Mouse (Mus musculus) kidney, adult 2 months (tissue): ENCODE measurements around the gene Cbr2. TPM values are rescaled to one million over a fixed set of nuclear protein-coding genes. Genes with fewer than 3 reads are reported as not detected.

ENCODE experiments used
- DNase-seq: peaks from one replicate; pipeline ENCODE4 v3.0.0; 2021
- H3K27ac ChIP-seq: fragments of 200-500 bp; 2 replicates; pipeline ENCODE4 v1.5.1; 2012; ENCODE audit warnings: low read depth, low read length, control low read depth, inconsistent platforms; ENCODE audit not compliant: insufficient read depth
- H3K27me3 ChIP-seq: fragments of 200-500 bp; replicated peaks from 2 replicates; pipeline ENCODE4 v1.6.1; 2012; ENCODE audit warnings: mild to moderate bottlenecking, moderate library complexity, low read length, inconsistent platforms; ENCODE audit not compliant: control insufficient read depth, insufficient read depth
- H3K36me3 ChIP-seq: fragments of 200-500 bp; 2 replicates; pipeline ENCODE4 v1.6.1; 2012; ENCODE audit warnings: mild to moderate bottlenecking, moderate library complexity, low read length, inconsistent platforms; ENCODE audit not compliant: control insufficient read depth, insufficient read depth
- H3K4me1 ChIP-seq: fragments of 200-500 bp; 2 replicates; pipeline ENCODE4 v1.6.1; 2011; ENCODE audit warnings: low read length; ENCODE audit not compliant: control insufficient read depth, insufficient read depth
- H3K4me3 ChIP-seq: fragments of 200-500 bp; 2 replicates; pipeline ENCODE4 v1.5.1; 2011; ENCODE audit warnings: mild to moderate bottlenecking, low read depth, low read length, control low read depth; ENCODE audit not compliant: insufficient read depth
- CTCF ChIP-seq: fragments of 200-500 bp; conservative IDR thresholded peaks from 2 replicates; pipeline ENCODE4 v1.5.1; 2011; ENCODE audit warnings: low read depth, mild to moderate bottlenecking, control low read depth, low read length, moderate library complexity, mixed read lengths; ENCODE audit not compliant: insufficient read depth, insufficient read length
- POLR2A ChIP-seq: fragments of 200-500 bp; IDR thresholded peaks from one replicate; pipeline ENCODE4 v1.6.1; 2011; ENCODE audit warnings: low read depth, low read length, control low read depth
- WGBS: fragments of 180-500 bp; shearing (Covaris S2); methylation state at CpG from one replicate; pipeline ENCODE4 v1.1.7; 2018; 5-methylcytosine and 5-hydroxymethylcytosine counted together
- polyA plus RNA-seq: library from polyadenylated mRNA; depleted of rRNA; stranded (reverse); fragments of >200 nt; gene quantifications from 2 replicates; pipeline ENCODE4 v1.2.3, GENCODE M21; 2012

Cbr2 gene
- polyA plus RNA-seq, 1 experiment, result 31.3 TPM

DNA sequence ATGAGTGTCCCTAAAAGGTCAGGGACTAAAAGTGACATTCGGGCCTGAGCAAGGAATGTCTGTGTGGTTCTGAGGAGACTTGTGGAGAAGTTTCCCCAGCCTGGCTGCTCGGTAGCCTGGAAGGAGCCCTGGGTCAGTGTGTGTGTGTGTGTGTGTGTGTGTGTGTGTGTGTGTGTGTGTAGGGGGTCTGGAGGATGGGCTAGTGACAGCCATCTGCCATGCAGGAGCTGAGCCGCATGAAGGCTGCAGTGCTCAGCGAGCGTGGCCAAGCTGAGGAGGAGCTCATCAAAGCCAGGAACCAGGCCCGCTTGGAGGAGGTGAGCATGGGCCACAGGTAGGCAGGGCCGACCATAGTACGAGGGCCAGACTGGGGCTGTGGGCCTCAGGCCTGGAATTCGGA, 12.7 kb downstream of the Cbr2 start:
- Histone ChIP-seq H3K36me3 (no peaks in the 10 kb centered on the region), H3K4me3 (no peak overlapping the region), H3K4me1 (peaks cover 15% of the 10 kb centered on the region; the same call in 1 of the 2 replicates), H3K27me3 (no peaks in the 10 kb centered on the region), H3K27ac (no peak overlapping the region)
- no peak for TF ChIP-seq CTCF
- TF ChIP-seq POLR2A, result no peak
- 90% methylated on average over 9 of the region's 9 CpGs for WGBS
- no peak for DNase-seq

DNA sequence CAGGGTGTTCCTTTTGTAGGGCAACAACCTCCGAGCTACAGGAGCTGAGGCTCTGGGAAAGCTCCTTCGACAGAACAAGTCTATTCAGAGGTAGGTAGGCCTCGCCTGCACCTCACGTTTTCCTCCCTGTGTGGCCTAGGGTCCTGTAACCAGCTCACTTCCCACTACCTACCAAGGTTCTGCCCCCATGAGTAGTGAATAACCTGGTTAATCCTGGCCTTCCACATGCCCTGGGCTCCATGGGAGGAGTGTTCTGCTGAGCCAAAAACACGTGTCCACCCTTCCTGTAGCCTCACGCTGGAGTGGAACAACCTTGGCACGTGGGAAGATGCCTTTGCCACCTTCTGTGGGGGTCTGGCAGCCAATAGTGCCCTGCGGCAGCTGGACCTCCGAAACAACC, 16.8 kb downstream of the Cbr2 start:
- no peak for DNase-seq
- 94% methylated on average over 9 of the region's 9 CpGs for WGBS
- Histone ChIP-seq H3K27ac (no peak overlapping the region), H3K4me1 (peaks cover 10% of the 10 kb centered on the region; the same call in 1 of the 2 replicates), H3K27me3 (no peaks in the 10 kb centered on the region), H3K36me3 (no peaks in the 10 kb centered on the region), H3K4me3 (no peak overlapping the region)
- no peak for TF ChIP-seq POLR2A
- no peak for TF ChIP-seq CTCF

DNA sequence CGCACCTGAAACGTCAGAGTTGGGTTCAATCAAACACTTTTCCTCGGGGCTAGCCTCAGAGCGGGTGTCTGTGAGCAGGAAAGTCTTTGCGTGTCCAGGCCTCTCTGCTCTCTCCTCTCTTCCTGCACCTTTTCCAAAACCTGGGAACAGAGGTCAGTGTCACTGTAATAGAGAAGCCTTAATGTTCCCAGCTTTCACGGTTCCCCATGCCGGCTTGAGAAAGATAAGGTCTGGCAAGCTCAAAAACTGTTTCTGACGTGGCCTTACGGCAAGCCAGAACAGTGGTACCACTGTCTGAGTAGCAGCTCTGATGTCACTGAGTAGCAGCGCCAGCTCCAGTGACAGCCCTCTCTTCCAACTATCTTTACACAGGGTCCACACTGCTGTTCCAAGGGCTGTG, 17.4 kb downstream of the Cbr2 start:
- Histone ChIP-seq H3K4me3 (peak overlapping the region; percentile 70), H3K27me3 (no peaks in the 10 kb centered on the region), H3K36me3 (no peaks in the 10 kb centered on the region), H3K4me1 (peaks cover 10% of the 10 kb centered on the region; the same call in 1 of the 2 replicates), H3K27ac (no peak overlapping the region)
- no peak for DNase-seq
- TF ChIP-seq POLR2A (no peak), CTCF (no peak)
- 46% methylated on average over 10 of the region's 10 CpGs for WGBS

DNA sequence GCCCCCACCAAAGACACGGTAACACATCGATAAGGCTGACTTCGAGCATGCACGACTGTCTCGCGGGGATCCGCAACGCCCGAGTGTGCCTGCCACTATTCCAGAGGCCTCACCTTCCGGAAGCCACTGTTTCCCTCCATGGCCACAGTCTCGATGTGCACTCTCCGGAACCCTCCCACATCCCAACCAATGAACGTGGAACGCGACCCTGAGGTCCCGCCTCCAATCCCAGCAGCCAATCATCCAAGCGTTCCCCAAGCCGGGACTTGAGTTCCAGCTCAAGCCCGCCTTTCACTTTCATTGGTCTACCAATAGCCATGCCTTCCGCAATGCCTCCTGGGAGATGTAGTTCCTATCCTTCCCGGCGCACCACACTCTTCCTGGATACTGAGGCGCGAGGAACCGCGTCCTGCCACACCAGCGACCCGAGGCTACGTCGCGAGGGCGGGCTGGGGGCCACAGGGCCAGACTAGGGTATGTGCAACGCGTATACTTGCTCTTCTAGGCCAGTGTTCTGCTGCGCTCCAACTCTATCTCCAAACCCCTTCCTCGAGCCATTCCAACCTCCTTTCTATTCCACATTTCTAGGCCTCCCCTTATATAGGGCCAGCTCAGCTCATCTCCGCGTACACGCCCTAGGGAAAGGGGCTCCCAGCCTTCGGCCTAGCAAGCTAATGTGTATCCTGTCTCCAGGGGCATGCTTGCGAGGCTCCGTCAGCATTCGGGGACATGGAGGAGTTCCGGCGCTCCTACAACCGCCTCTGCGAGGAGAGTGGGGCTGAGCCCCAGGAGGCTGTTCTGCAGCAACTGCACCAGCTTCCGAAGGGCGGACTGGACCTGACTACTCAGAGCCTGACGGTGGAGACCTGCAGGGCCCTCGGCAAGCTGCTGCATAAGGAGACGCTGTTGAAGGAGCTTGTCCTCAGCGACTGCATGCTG, 18.1 kb downstream of the Cbr2 start, which contains the start of the genes Cenpx and Lrrc45:
Gene Cenpx (minus strand): TSS at position 159 of the 939 bp plus-strand sequence.
Gene Lrrc45 (plus strand): TSS at position 346 of the 939 bp plus-strand sequence.
- Histone ChIP-seq H3K27me3 (no peaks in the 10 kb centered on the region), H3K36me3 (no peaks in the 10 kb centered on the region), H3K4me3 (peak within 1 kb of the TSS; percentile 78), H3K27ac (peak within 1 kb of the TSS; percentile 33; the same call in 1 of the 2 replicates), H3K4me1 (peaks cover 10% of the 10 kb centered on the region; the same call in 1 of the 2 replicates)
- WGBS, result 1% methylated on average over 53 of the region's 53 CpGs
- peak; percentile 60 for TF ChIP-seq POLR2A
- 0 out of 2 replicates have a peak, but pooled peaks have one; percentile 7 for TF ChIP-seq CTCF
- DNase-seq, result peak; percentile 99

DNA sequence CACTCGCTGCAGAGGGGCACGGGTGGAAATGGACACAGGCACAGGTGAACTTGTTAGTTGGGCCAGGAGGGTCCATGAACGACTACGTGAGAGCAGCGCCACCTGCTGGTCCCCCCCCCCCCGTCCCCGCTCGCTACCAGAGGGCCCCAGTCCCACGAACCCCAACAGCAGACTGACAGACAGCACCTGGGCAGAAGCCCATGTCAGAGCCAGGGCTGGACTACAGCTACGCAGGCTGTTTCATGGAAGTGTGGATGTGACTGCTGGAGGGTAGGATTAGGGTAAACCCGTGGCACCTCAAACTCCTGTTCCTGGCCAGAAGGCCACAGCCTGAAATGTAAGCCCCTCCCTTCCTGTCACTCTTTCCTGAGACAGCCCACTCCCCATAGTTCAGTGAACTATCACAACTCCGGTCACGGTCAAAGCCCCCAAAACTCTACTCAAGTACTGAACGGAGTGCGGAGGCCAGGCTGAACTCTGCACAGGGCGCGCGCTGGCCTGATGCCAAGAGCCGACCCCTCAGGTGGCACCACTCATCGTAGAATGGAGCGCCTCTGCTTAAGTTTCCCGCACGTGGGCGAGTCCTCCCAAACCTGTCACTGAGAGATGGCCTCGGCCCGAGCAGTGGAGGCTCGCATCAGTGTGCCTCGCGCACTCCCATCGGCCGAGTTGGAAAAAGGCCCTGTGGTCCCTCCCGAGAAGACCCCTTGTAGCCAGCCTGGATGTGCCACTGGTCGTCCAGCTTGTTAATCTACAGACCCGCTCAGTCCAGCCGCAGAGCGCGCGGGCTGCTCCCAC, 18.9 kb downstream of the Cbr2 start:
- Histone ChIP-seq H3K4me3 (peak overlapping the region; percentile 78), H3K4me1 (peaks cover 10% of the 10 kb centered on the region; the same call in 1 of the 2 replicates), H3K27me3 (no peaks in the 10 kb centered on the region), H3K36me3 (no peaks in the 10 kb centered on the region), H3K27ac (peak overlapping the region; percentile 33; the same call in 1 of the 2 replicates)
- DNase-seq, result peak; percentile 57
- peak; percentile 60 for TF ChIP-seq CTCF
- TF ChIP-seq POLR2A, result no peak
- under 1% methylated on average over 38 of the region's 38 CpGs for WGBS

DNA sequence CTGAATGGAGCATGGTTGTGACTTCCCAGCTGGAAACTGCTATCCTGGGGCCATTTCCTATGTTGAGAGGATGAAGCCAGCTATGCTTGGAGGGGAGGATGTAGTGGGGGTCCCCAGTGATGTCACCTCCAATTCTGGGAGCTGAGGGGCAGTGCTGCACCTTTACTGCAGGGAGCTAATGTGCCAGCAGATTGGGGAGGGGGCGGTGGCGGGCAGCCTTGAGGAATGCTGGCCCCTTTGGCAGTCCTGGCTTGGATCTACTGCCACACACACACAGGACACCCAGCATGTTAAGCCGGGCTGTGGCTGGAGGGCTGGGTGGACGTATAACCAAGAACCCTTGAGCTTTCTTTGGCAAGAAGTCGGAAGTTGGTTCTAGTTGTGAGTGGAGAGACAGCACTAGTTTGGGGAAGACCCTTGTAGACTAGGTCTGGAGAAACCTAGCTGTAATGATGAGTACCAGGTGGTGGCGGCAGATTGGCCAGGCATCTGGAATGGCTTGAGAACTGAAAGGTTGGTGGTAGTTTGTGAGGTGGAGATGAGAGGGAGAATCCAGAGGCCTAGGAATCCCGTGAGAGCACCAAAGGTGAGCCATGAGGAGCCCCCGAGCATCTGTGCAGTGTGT, 19.8 kb downstream of the Cbr2 start:
- no peaks in the 10 kb centered on the region for H3K36me3 ChIP-seq
- H3K27ac ChIP-seq, result no peak overlapping the region
- TF ChIP-seq CTCF, result no peak
- no peak for TF ChIP-seq POLR2A
- H3K27me3 ChIP-seq, result no peaks in the 10 kb centered on the region
- peaks cover 10% of the 10 kb centered on the region; the same call in 1 of the 2 replicates for H3K4me1 ChIP-seq
- no peak for DNase-seq
- no peak overlapping the region for H3K4me3 ChIP-seq
- 69% methylated on average over 8 of the region's 8 CpGs for WGBS
